Comparison of ENCODE assay signal across 23 mouse cellular contexts in the genomic region with DNA sequence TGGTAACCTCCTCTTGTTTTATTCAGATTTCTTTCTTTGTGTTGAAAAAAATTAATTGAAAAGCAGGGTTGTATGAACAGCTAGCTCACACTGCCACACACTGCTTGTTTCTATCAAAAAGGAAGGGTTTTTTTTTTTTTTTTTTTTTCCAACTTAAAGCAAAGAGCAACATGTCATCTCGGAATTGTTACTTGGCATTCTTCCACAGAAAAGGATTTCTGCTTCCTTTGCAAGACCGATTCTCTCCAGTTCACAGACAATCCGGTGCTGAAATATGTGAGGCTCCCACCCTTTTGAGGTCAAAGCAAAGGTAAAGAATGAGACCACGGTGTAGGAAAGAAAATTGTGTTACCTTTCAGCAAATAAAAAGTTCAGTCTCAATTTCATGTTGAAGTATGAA.
DNase-seq lines count a peak whose midpoint lies in the region; ATAC-seq and TF ChIP-seq lines count a peak whose summit lies in the region.
"Had no signal": no experiment of that assay in that cellular context is flagged by ENCODE, and none has a peak within 500 bp of the region (broad histone marks: within the 10 kb centered on the region; RNA-seq: fewer than 3 reads in every experiment).

No protein-coding gene starts in this region.

- no peak overlapping the region for H3K4me3 ChIP-seq in embryonic facial prominence, embryonic 14.5 days (ENCODE audit: low read depth, low read length)
- H3K4me3 ChIP-seq in embryonic facial prominence, embryonic 10.5 days, result no peak overlapping the region
- no peak overlapping the region for H3K4me3 ChIP-seq in kidney, postnatal 0 days (replicated peaks; ENCODE audit: low read depth, low read length)
- H3K4me3 ChIP-seq: embryonic facial prominence, embryonic 15.5 days; erythroblast, embryonic 14.5 days; forebrain, embryonic 10.5 days; heart, embryonic 15.5 days had no signal

- H3K4me2 ChIP-seq in embryonic facial prominence, embryonic 14.5 days (ENCODE audit: low read depth, low read length), result no peak overlapping the region
- no peak overlapping the region for H3K4me2 ChIP-seq in kidney, postnatal 0 days (ENCODE audit: low read length)
- H3K4me2 ChIP-seq: embryonic facial prominence, embryonic 15.5 days; heart, embryonic 11.5 days; heart, embryonic 15.5 days; hindbrain, embryonic 14.5 days had no signal

- no peak overlapping the region for H3K9ac ChIP-seq in embryonic facial prominence, embryonic 14.5 days (ENCODE audit: low read depth, low read length)
- no peak overlapping the region for H3K9ac ChIP-seq in kidney, postnatal 0 days (ENCODE audit: low read depth, low read length)
- H3K9ac ChIP-seq: embryonic facial prominence, embryonic 15.5 days; heart, embryonic 15.5 days; hindbrain, embryonic 14.5 days had no signal

- ATAC-seq in embryonic facial prominence, embryonic 14.5 days (ENCODE audit: low read depth), result no peak
- no peak for ATAC-seq in kidney, postnatal 0 days (replicated peaks; ENCODE audit: low FRiP score, low read depth)
- ATAC-seq: activated CD4-positive, CD25-positive, alpha-beta regulatory T cell, adult 4 months; forebrain, embryonic 14.5 days; Patski had no signal

- no peak for TF ChIP-seq POLR2A in brain, embryonic 14.5 days (IDR thresholded peaks at IDR 0.05; ENCODE audit: borderline replicate concordance, extremely low read depth, insufficient read depth, insufficient read length, poor library complexity, severe bottlenecking)

- TF ChIP-seq CTCF in kidney, postnatal 0 days (IDR thresholded peaks at IDR 0.05; ENCODE audit: low read depth), result no peak
- TF ChIP-seq CTCF in brain, embryonic 14.5 days (IDR thresholded peaks at IDR 0.05; ENCODE audit: borderline replicate concordance, extremely low read depth, insufficient read depth, insufficient read length), result no peak

- H3K4me1 ChIP-seq in embryonic facial prominence, embryonic 14.5 days (ENCODE audit: control insufficient read depth, insufficient read depth, low read length), result no peaks in the 10 kb centered on the region
- no peaks in the 10 kb centered on the region for H3K4me1 ChIP-seq in embryonic facial prominence, embryonic 10.5 days
- no peaks in the 10 kb centered on the region for H3K4me1 ChIP-seq in kidney, postnatal 0 days (replicated peaks; ENCODE audit: insufficient read depth, low read length)
- H3K4me1 ChIP-seq: embryonic facial prominence, embryonic 15.5 days; forebrain, embryonic 10.5 days; heart, embryonic 15.5 days had no signal

- no peaks in the 10 kb centered on the region for H3K9me3 ChIP-seq in embryonic facial prominence, embryonic 14.5 days (ENCODE audit: control insufficient read depth, low read length)
- H3K9me3 ChIP-seq in embryonic facial prominence, embryonic 10.5 days, result no peaks in the 10 kb centered on the region
- no peaks in the 10 kb centered on the region for H3K9me3 ChIP-seq in kidney, postnatal 0 days (replicated peaks; ENCODE audit: low read length)
- H3K9me3 ChIP-seq: embryonic facial prominence, embryonic 15.5 days; forebrain, embryonic 10.5 days; heart, embryonic 15.5 days had no signal

- DNase-seq in embryonic facial prominence, embryonic 14.5 days (ENCODE audit: low spot score), result peak; percentile 71
- DNase-seq in embryonic facial prominence, embryonic 10.5 days (ENCODE audit: low spot score), result no peak
- DNase-seq in kidney, postnatal 0 days (ENCODE audit: low spot score), result peak; percentile 29
- no peak for DNase-seq in kidney, postnatal 25 days
- DNase-seq in 3134 (ENCODE audit: extremely low read depth, insufficient read length, low spot score), result peak; percentile 0
- peak; percentile 56 for DNase-seq in brain, embryonic 14.5 days (ENCODE audit: low read depth)
- DNase-seq in cerebellum, postnatal 4 days (ENCODE audit: low spot score in 2 of 2), result no peak
- DNase-seq: adrenal gland, adult 2 months; adrenal gland, postnatal 25 days; cerebellum, adult 11 months; cerebellum, adult 8-10 months; gastrocnemius, postnatal 36 days; heart, postnatal 14 days had no signal

- no peak overlapping the region for H3K27ac ChIP-seq in embryonic facial prominence, embryonic 14.5 days (replicated peaks; ENCODE audit: low read depth, low read length)
- H3K27ac ChIP-seq in embryonic facial prominence, embryonic 10.5 days (replicated peaks), result no peak overlapping the region
- no peak overlapping the region for H3K27ac ChIP-seq in kidney, postnatal 0 days
- H3K27ac ChIP-seq: embryonic facial prominence, embryonic 15.5 days; forebrain, embryonic 10.5 days; heart, embryonic 15.5 days; hindbrain, embryonic 14.5 days had no signal

- 35% methylated on average over 4 of the region's 4 CpGs for WGBS in embryonic facial prominence, embryonic 14.5 days
- WGBS in embryonic facial prominence, embryonic 10.5 days, result 74% methylated on average over 4 of the region's 4 CpGs
- 27% methylated on average over 4 of the region's 4 CpGs for WGBS in kidney, postnatal 0 days

- no peaks in the 10 kb centered on the region for H3K36me3 ChIP-seq in embryonic facial prominence, embryonic 14.5 days (ENCODE audit: control insufficient read depth, insufficient read depth, low read length)
- no peaks in the 10 kb centered on the region for H3K36me3 ChIP-seq in embryonic facial prominence, embryonic 10.5 days (replicated peaks)
- no peaks in the 10 kb centered on the region for H3K36me3 ChIP-seq in kidney, postnatal 0 days (ENCODE audit: insufficient read depth, low read length)
- H3K36me3 ChIP-seq: embryonic facial prominence, embryonic 15.5 days; forebrain, embryonic 10.5 days; heart, embryonic 15.5 days had no signal

- H3K27me3 ChIP-seq in embryonic facial prominence, embryonic 14.5 days (replicated peaks; ENCODE audit: control insufficient read depth, insufficient read depth, low read length), result no peaks in the 10 kb centered on the region
- no peaks in the 10 kb centered on the region for H3K27me3 ChIP-seq in embryonic facial prominence, embryonic 10.5 days (replicated peaks; ENCODE audit: low read depth, poor library complexity, severe bottlenecking)
- H3K27me3 ChIP-seq in kidney, postnatal 0 days (ENCODE audit: insufficient read depth, low read length), result no peaks in the 10 kb centered on the region
- H3K27me3 ChIP-seq: CH12.LX; embryonic facial prominence, embryonic 15.5 days; heart, embryonic 15.5 days; Patski had no signal

Comparison
In these comparisons a context has a peak if more than half of its experiments do, and no peak if none do; other contexts are left out.
1. DNase-seq: peak in embryonic facial prominence, embryonic 14.5 days (single experiment), kidney, postnatal 0 days (single experiment), 3134 (single experiment) and brain, embryonic 14.5 days (single experiment); none in embryonic facial prominence, embryonic 10.5 days (single experiment), kidney, postnatal 25 days (0 of 2) and cerebellum, postnatal 4 days (0 of 2).